Mouse (Mus musculus) gastrocnemius, adult 18-20 months (tissue): Measurements from ENCODE around the gene Susd6. TPM values are rescaled to one million over a fixed set of nuclear protein-coding genes. Genes with fewer than 3 reads are reported as not detected.

ENCODE experiments used
- DNase-seq: peaks from one replicate; pipeline ENCODE4 v3.0.0; 2021; ENCODE audit warnings: low spot score
- long read RNA-seq, 2 experiments: library from polyadenylated mRNA; stranded (forward); transcript quantifications; one replicate each; pipeline ENCODE4 v2.0.0; 2021
- total RNA-seq, 2 experiments: library from RNA; stranded (reverse); gene quantifications; 2 replicates each; pipeline ENCODE4 v1.2.3; 2021

Gene Susd6
- total RNA-seq = 10 to 100 TPM; 39.3 to 43.9 TPM
- long read RNA-seq, experiment 1, full-length matches to known transcripts = 39 of 67 reads
- long read RNA-seq, experiment 1, partial matches to known transcripts = 4 of 67 reads
- long read RNA-seq, experiment 1, other reads (novel, unspliced or antisense) = 24 of 67 reads
- long read RNA-seq, experiment 2, full-length matches to known transcripts = 24 of 53 reads
- long read RNA-seq, experiment 2, partial matches to known transcripts = 7 of 53 reads
- long read RNA-seq, experiment 2, other reads (novel, unspliced or antisense) = 22 of 53 reads

GRCm38 (mm10) chr12:80789849-80790694 is at the start of gene Susd6:
Susd6 (plus strand) TSS chr12:80790510.
- DNase-seq = peak; percentile 99

- DNase-seq = no peak
These were observed 45.7 kb upstream of the Susd6 start for GRCm38 (mm10) chr12:80744614-80745013.

GRCm38 (mm10) chr12:80746031-80746813 is 44.1 kb upstream of the Susd6 start:
- no peak for DNase-seq

- no peak for DNase-seq
These were observed 38.8 kb upstream of the Susd6 start for GRCm38 (mm10) chr12:80751556-80751955.

GRCm38 (mm10) chr12:80757751-80758558 is 32.4 kb upstream of the Susd6 start:
- DNase-seq = peak; percentile 52

GRCm38 (mm10) chr12:80758559-80759386 is 31.5 kb upstream of the Susd6 start:
- no peak for DNase-seq

- DNase-seq = no peak
These were observed 31.0 kb upstream of the Susd6 start for GRCm38 (mm10) chr12:80759387-80759712.

GRCm38 (mm10) chr12:80759713-80760395 is 30.5 kb upstream of the Susd6 start:
- DNase-seq = no peak

GRCm38 (mm10) chr12:80760396-80760801 is 29.9 kb upstream of the Susd6 start, which contains the start of gene Ccdc177:
Ccdc177 (minus strand) TSS chr12:80760687.
- DNase-seq = peak; percentile 62

- DNase-seq = no peak
These were observed 27.3 kb upstream of the Susd6 start for GRCm38 (mm10) chr12:80762982-80763381.

GRCm38 (mm10) chr12:80764116-80764515 is 26.2 kb upstream of the Susd6 start:
- DNase-seq = no peak

GRCm38 (mm10) chr12:80769697-80770096 is 20.6 kb upstream of the Susd6 start:
- DNase-seq = peak; percentile 71

- no peak for DNase-seq
These were observed 15.5 kb upstream of the Susd6 start for GRCm38 (mm10) chr12:80774786-80775185.

- no peak for DNase-seq
These were observed 14.2 kb upstream of the Susd6 start for GRCm38 (mm10) chr12:80776046-80776634.

GRCm38 (mm10) chr12:80778188-80778936 is 11.9 kb upstream of the Susd6 start:
- DNase-seq = no peak

- no peak for DNase-seq
These were observed 10.6 kb upstream of the Susd6 start for GRCm38 (mm10) chr12:80779760-80780159.

- no peak for DNase-seq
These were observed 8.1 kb upstream of the Susd6 start for GRCm38 (mm10) chr12:80782190-80782589.

GRCm38 (mm10) chr12:80782892-80783291 is 7.4 kb upstream of the Susd6 start:
- peak; percentile 33 for DNase-seq
